Mouse (Mus musculus): ENCODE results near the gene Rgs9. TPM values are rescaled to one million over a fixed set of nuclear protein-coding genes. Genes with fewer than 3 reads are reported as not detected.

Gene Rgs9
- total and polyA plus RNA-seq, 3 experiments: 0.55 to 1.4 (median 1.2) TPM

GRCm38 (mm10) chr11:109233627-109234026 is 64.3 kb downstream of the Rgs9 start:
- no peaks in the 10 kb centered on the region for H3K9me3 ChIP-seq (replicated peaks; ENCODE audit: low read length)
- dilution Hi-C loops (cut with MboI; ENCODE audit: extremely low pct_ligation_motif_present, extremely low pct_unique_long_range_greater_than_20kb, low sequenced_read_pairs): no loop called here
- in situ Hi-C loops (cut with MboI; ENCODE audit: low pct_ligation_motif_present, low pct_unique_long_range_greater_than_20kb, low sequenced_read_pairs): no loop called here
- no peaks in the 10 kb centered on the region for H3K36me3 ChIP-seq (replicated peaks in 1 of 2; ENCODE audit: control insufficient read depth in 1 of 2, insufficient read depth in 1 of 2, low read length in 1 of 2)
- H3K79me2 ChIP-seq (replicated peaks; ENCODE audit: control insufficient read depth, extremely low read depth, insufficient read depth, poor library complexity, severe bottlenecking): no peaks in the 10 kb centered on the region
- no peak overlapping the region for H3K9ac ChIP-seq (ENCODE audit: insufficient read depth, low read depth)
- peaks cover 3 to 4% of the 10 kb centered on the region in 2 experiments; a peak in 1 of 4 replicates for H3K4me1 ChIP-seq (ENCODE audit: control insufficient read depth in 1 of 2, insufficient read depth in 2 of 2)
- H3K27me3 ChIP-seq (replicated peaks): peaks cover 8% of the 10 kb centered on the region
- H3K4me2 ChIP-seq (ENCODE audit: insufficient read depth, low read depth, poor library complexity, severe bottlenecking): no peak overlapping the region
- peak; percentile 49 for DNase-seq (ENCODE audit: extremely low read depth)
- H3K27ac ChIP-seq (ENCODE audit: insufficient read depth, low read depth): no peak overlapping the region
- no peak for TF ChIP-seq HCFC1 (IDR thresholded peaks at IDR 0.05; ENCODE audit: low read depth, low read length)
- no peak for TF ChIP-seq E2F4 (IDR thresholded peaks at IDR 0.05; ENCODE audit: insufficient replicate concordance, low read depth, low read length)
- no peak for TF ChIP-seq USF2 (conservative IDR thresholded peaks at IDR 0.05; ENCODE audit: low read depth, low read length)
- TF ChIP-seq POLR2A (IDR thresholded peaks at IDR 0.05; ENCODE audit: low read depth, low read length): no peak
- TF ChIP-seq NRF1 (IDR thresholded peaks at IDR 0.05; ENCODE audit: low read depth, low read length): no peak
- no peak for TF ChIP-seq RCOR1 (conservative IDR thresholded peaks at IDR 0.05; ENCODE audit: low read depth, low read length)
- no peak for TF ChIP-seq POLR2AphosphoS2 (IDR thresholded peaks at IDR 0.05; ENCODE audit: low read depth, low read length)
- no peak for TF ChIP-seq PAX5 (IDR thresholded peaks at IDR 0.05; ENCODE audit: low read length)
- TF ChIP-seq USF1 (IDR thresholded peaks at IDR 0.05; ENCODE audit: low read depth, low read length): no peak
- no peak for TF ChIP-seq EP300 (IDR thresholded peaks at IDR 0.05; ENCODE audit: low read length)
- no peak overlapping the region for H3K4me3 ChIP-seq (replicated peaks in 1 of 3; ENCODE audit: low read depth in 2 of 3, low read length in 2 of 3, poor library complexity in 1 of 3)

DNA sequence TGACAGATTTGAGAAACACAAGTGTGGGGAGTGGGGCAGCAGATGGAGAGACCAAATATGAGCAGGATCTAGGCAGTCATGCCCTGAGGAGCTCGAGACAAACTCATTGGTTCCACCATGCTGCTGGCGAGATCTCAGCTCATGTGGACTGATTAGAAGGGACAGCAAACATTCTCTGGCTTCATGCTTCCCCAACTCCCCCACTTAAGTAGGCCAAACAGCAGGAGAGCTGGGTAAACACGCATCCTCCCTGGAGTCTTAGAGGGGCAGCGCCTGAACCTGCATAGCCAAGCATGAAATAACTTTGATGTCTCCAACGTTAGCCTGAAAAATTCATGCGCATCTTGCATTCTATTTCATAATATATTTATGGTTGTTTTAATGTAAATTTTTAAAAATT is 65.1 kb downstream of the Rgs9 start:
- Histone ChIP-seq H3K9me3 (replicated peaks; ENCODE audit: low read length) (no peaks in the 10 kb centered on the region), H3K79me2 (replicated peaks; ENCODE audit: control insufficient read depth, extremely low read depth, insufficient read depth, poor library complexity, severe bottlenecking) (no peaks in the 10 kb centered on the region), H3K27me3 (replicated peaks) (peaks cover 8% of the 10 kb centered on the region), H3K27ac (ENCODE audit: insufficient read depth, low read depth) (no peak overlapping the region), H3K4me1 (ENCODE audit: control insufficient read depth in 1 of 2, insufficient read depth in 2 of 2) (0 out of 4 replicates have a peak, but pooled peaks cover 0 to 4% of the 10 kb centered on the region in 2 experiments), H3K4me3 (replicated peaks in 1 of 3; ENCODE audit: low read depth in 2 of 3, low read length in 2 of 3, poor library complexity in 1 of 3) (no peak overlapping the region), H3K9ac (ENCODE audit: insufficient read depth, low read depth) (no peak overlapping the region), H3K36me3 (replicated peaks in 1 of 2; ENCODE audit: control insufficient read depth in 1 of 2, insufficient read depth in 1 of 2, low read length in 1 of 2) (no peaks in the 10 kb centered on the region), H3K4me2 (ENCODE audit: insufficient read depth, low read depth, poor library complexity, severe bottlenecking) (no peak overlapping the region)
- dilution Hi-C loops (cut with MboI; ENCODE audit: extremely low pct_ligation_motif_present, extremely low pct_unique_long_range_greater_than_20kb, low sequenced_read_pairs) (no loop called here), in situ Hi-C loops (cut with MboI; ENCODE audit: low pct_ligation_motif_present, low pct_unique_long_range_greater_than_20kb, low sequenced_read_pairs) (no loop called here)
- no peak for TF ChIP-seq ETS1 (conservative IDR thresholded peaks at IDR 0.05; ENCODE audit: low read depth, low read length)
- no peak for TF ChIP-seq GABPA (IDR thresholded peaks at IDR 0.05; ENCODE audit: insufficient replicate concordance, low read depth, low read length)
- no peak for TF ChIP-seq IRF4 (IDR thresholded peaks at IDR 0.05; ENCODE audit: low read depth, low read length)
- TF ChIP-seq PAX5 (IDR thresholded peaks at IDR 0.05; ENCODE audit: low read length): no peak
- no peak for TF ChIP-seq MAX (IDR thresholded peaks at IDR 0.05; ENCODE audit: low read length)
- TF ChIP-seq HCFC1 (IDR thresholded peaks at IDR 0.05; ENCODE audit: low read depth, low read length): no peak
- no peak for TF ChIP-seq USF1 (IDR thresholded peaks at IDR 0.05; ENCODE audit: low read depth, low read length)
- no peak for TF ChIP-seq ZC3H11A (IDR thresholded peaks at IDR 0.05; ENCODE audit: low read depth, low read length)
- TF ChIP-seq SMC3 (IDR thresholded peaks at IDR 0.05; ENCODE audit: low read depth, low read length): no peak
- no peak for TF ChIP-seq ZKSCAN1 (IDR thresholded peaks at IDR 0.05; ENCODE audit: borderline replicate concordance, low read depth, low read length)
- TF ChIP-seq ZNF384 (IDR thresholded peaks at IDR 0.05; ENCODE audit: low read depth, low read length): no peak
- no peak for TF ChIP-seq JUN (IDR thresholded peaks at IDR 0.05; ENCODE audit: insufficient read depth, low read depth, low read length)
- TF ChIP-seq POLR2A (IDR thresholded peaks at IDR 0.05; ENCODE audit: low read depth, low read length): no peak
- TF ChIP-seq KAT2A (IDR thresholded peaks at IDR 0.05; ENCODE audit: insufficient replicate concordance, low read length): no peak
- no peak for TF ChIP-seq MXI1 (IDR thresholded peaks at IDR 0.05; ENCODE audit: low read depth, low read length)
- DNase-seq (ENCODE audit: extremely low read depth): no peak

All from CH12.LX (cell line).